Mouse (Mus musculus) E14TG2a.4 (cell line): ENCODE measurements around the gene Entpd1.

ENCODE experiments used
- H3K27me3 ChIP-seq: 2 replicates; pipeline ENCODE4 v1.6.1; 2014; ENCODE audit warnings: low read length, control low read depth; ENCODE audit not compliant: insufficient read depth
- H3K36me3 ChIP-seq: 2 replicates; pipeline ENCODE4 v1.6.1; 2014; ENCODE audit warnings: low read length, control low read depth; ENCODE audit not compliant: insufficient read depth
- H3K4me1 ChIP-seq: replicated peaks from 2 replicates; pipeline ENCODE4 v1.6.1; 2014; ENCODE audit warnings: low read depth, low read length, control low read depth
- H3K4me3 ChIP-seq: replicated peaks from 2 replicates; pipeline ENCODE4 v1.5.1; 2014; ENCODE audit warnings: mild to moderate bottlenecking, low read length
- H3K9me3 ChIP-seq: 2 replicates; pipeline ENCODE4 v1.6.1; 2014; ENCODE audit warnings: low read length, control low read depth
- CTCF ChIP-seq: conservative IDR thresholded peaks from 2 replicates; pipeline ENCODE4 v1.5.1; 2014; ENCODE audit warnings: low read length
- NANOG ChIP-seq: IDR thresholded peaks from 2 replicates; pipeline ENCODE4 v1.6.1; 2014; ENCODE audit warnings: borderline replicate concordance, low read length, mixed read lengths
- POU5F1 ChIP-seq: IDR thresholded peaks from 2 replicates; pipeline ENCODE4 v1.6.1; 2014; ENCODE audit warnings: low read length, borderline replicate concordance

The Entpd1 gene

DNA sequence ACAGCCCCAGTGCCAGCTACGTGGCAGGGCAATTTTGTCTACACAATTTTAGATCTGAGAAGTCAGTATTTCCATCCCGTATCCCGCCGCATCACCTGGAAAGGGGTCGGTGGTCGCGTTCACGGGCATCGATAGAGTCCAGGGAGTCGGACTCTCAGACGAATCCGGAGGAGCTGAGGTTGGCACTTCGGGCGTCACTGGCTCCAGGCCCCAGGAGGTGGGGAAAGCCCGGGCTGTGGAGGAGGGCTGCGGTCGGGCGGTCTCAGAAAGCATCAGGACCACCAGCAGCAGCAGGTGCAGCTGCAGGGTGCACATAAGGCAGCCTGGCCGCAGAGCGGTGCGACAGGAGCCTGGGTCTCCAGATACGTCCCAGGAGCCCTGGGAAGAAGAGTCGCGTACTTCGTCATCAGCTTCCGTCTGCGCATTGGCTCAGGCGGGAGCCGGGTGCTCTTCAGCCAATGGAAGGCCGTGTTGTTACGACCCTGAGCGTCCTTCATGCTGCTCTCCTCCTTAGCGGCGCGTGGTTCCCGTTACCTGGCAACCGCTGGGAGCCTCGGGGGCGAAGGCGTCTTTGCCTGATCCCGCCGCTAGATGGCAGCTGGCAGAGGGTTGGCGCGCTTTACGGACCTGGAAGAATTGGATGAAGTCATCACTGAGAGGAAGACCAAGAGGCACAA is at the start of gene Entpd1, which contains the start of gene Tctn3:
Gene Entpd1 (plus strand): TSS at position 537 of the 677 bp plus-strand sequence.
Gene Tctn3 (minus strand): TSS at position 404 of the 677 bp plus-strand sequence.
- Histone ChIP-seq H3K36me3 (peaks cover 26% of the 10 kb centered on the region), H3K27me3 (peaks cover 19% of the 10 kb centered on the region; the same call in 1 of the 2 replicates), H3K9me3 (no peaks in the 10 kb centered on the region), H3K4me1 (peaks cover 11% of the 10 kb centered on the region), H3K4me3 (peak within 1 kb of the TSS; percentile 93)
- TF ChIP-seq NANOG (no peak), CTCF (peak; percentile 78)

DNA sequence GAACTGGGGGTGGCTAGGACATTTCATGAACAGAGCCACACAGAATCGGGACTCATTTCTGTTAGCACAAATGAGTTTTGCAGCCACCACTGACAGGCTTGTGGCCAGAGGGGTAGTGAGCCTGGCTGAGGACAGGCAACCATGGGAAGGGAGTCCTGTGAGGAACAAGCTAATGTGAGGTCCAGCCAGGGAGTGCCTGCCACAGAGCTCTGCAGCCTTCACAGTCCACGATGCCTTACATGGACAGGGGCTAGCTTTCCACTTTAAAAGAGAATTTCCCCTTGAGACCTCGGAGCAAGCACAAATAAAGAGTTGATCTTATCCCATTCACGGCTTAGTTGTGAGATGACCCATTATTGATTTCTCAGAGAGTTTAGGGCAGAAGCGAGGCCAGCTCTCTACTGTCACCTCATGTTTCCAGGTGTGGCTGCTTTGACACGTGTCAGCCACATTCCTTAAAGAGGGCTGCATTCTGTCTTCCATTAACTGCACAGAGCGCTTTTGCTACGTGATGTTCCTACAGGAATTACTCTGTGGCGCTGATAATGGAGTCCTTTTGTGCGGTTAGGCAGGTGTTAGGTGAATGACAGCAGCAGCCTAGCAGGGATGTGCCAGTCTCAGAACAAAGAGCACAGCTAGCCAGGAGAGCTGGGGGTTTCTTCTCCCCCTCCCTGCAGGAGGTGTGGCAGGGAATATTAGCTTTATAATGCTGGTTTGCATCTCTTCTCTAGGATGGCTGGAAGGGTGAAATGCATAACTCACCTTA is 48.1 kb upstream of the Entpd1 start:
- no peaks in the 10 kb centered on the region for H3K4me1 ChIP-seq
- no peaks in the 10 kb centered on the region for H3K9me3 ChIP-seq
- H3K36me3 ChIP-seq, result peaks cover 67% of the 10 kb centered on the region
- no peak for TF ChIP-seq CTCF
- no peak for TF ChIP-seq POU5F1
- no peak for TF ChIP-seq NANOG
- H3K4me3 ChIP-seq, result no peak overlapping the region
- no peaks in the 10 kb centered on the region for H3K27me3 ChIP-seq

DNA sequence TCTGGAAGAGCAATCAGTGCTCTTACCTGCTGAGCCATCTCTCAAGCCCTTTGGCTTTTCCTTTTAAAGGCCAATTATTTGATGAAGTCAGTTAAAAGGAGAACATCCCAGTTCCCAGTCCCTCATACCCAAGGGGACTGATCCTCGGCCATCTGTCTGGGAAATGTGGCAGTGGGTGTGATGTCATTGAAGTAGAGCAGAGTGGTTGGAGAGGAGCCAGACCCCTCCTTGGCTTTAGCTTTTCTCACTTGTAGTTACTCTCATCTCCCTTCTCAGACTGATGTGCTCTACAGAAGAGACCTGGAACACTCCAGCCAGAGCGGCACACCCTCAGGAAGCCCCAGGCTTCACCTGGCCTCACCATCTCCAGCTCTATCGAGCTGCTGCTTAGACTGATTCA is 44.5 kb upstream of the Entpd1 start:
- H3K27me3 ChIP-seq, result no peaks in the 10 kb centered on the region
- TF ChIP-seq POU5F1 (no peak), NANOG (no peak), CTCF (no peak)
- H3K4me1 ChIP-seq, result no peaks in the 10 kb centered on the region
- peaks cover 17% of the 10 kb centered on the region for H3K9me3 ChIP-seq
- no peak overlapping the region for H3K4me3 ChIP-seq
- H3K36me3 ChIP-seq, result peaks cover 91% of the 10 kb centered on the region

DNA sequence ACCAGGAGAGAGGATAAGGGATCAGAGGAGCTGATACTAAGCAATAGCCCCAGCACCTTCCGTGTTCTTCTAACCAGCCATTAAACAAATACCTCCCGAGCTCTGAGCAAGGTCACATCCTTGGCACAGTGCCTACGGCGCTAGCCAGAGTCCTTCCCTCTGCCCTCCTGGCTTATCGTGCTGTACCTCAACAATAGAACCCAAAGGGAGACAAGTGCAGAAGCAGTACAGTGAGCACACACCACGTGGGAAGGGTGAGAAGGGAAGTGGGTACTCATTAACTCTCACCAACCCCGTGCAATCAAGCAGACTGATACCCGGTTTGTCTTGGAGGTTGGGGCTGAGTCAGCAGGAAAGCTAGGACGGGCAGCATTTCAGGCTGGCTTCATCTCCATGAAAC is 41.4 kb upstream of the Entpd1 start:
- TF ChIP-seq NANOG (no peak), POU5F1 (no peak), CTCF (no peak)
- H3K27me3 ChIP-seq, result no peaks in the 10 kb centered on the region
- peaks cover 94% of the 10 kb centered on the region for H3K36me3 ChIP-seq
- no peak overlapping the region for H3K4me3 ChIP-seq
- no peaks in the 10 kb centered on the region for H3K4me1 ChIP-seq
- H3K9me3 ChIP-seq, result peaks cover 17% of the 10 kb centered on the region

DNA sequence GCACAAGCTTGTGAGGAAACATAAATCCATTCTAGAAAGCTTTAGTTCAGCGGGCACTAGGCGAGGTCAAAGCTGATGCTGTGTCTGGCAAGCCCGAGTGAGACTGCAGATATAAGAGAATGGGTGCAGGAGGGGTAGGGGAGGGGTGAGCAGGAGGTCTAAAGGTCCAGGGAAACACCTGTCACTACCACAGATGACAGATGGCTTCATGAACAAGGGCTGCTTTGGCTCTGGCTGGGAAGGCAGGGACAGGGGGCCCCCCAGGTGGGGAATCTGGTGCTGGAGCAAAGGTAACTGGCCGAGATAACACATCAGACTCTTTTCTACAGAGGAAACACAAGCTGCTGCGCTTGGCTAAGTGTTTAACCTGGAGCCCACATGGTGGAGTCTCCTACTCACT is 36.7 kb upstream of the Entpd1 start:
- Histone ChIP-seq H3K4me3 (no peak overlapping the region), H3K4me1 (no peaks in the 10 kb centered on the region), H3K27me3 (no peaks in the 10 kb centered on the region), H3K9me3 (peaks cover 5% of the 10 kb centered on the region), H3K36me3 (peaks cover 90% of the 10 kb centered on the region)
- TF ChIP-seq CTCF (no peak), POU5F1 (no peak), NANOG (no peak)

DNA sequence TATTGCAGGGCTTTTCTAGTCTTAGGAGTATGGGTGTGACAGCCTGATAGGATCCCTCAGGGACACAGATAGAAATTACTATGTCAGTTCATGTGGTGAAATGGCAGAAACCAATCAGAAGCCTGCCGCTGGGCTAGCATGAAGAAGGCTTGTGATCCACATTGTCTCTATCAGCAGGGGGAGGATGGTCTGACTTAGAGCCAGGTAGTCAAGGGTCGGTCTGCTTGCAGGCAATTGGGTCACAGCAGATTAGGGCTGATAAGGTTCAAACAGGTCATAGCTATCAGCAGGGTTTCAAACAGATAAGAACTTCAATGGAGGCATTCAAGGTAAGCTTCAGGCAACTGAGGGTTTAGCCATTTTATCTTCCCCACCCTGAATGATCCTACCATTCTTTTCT is 31.3 kb upstream of the Entpd1 start:
- Histone ChIP-seq H3K27me3 (no peaks in the 10 kb centered on the region), H3K9me3 (no peaks in the 10 kb centered on the region), H3K4me1 (no peaks in the 10 kb centered on the region), H3K4me3 (no peak overlapping the region), H3K36me3 (peaks cover 85% of the 10 kb centered on the region)
- TF ChIP-seq POU5F1, result no peak
- no peak for TF ChIP-seq CTCF
- TF ChIP-seq NANOG, result no peak

DNA sequence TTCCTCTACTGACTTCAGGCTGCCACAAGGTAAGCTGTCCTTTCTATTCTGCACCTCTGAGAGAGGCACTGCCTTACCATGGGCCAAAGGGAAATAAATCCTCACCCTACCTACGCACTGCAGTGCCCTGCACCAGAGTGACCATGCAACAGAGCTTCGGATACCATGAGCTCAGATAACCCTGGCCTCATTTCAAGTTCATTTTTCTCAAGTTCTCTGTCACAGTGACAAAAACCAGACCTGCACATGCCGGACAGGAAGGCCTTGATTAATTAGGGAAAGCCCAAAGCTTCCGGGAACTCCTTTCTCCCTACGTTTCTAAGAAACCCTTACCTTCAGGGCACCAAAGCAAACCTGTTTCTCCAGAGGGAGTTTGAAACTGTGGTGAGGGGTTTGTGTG is 30.5 kb upstream of the Entpd1 start:
- no peak for TF ChIP-seq NANOG
- TF ChIP-seq POU5F1, result no peak
- no peak for TF ChIP-seq CTCF
- Histone ChIP-seq H3K9me3 (no peaks in the 10 kb centered on the region), H3K4me3 (no peak overlapping the region), H3K27me3 (no peaks in the 10 kb centered on the region), H3K36me3 (peaks cover 82% of the 10 kb centered on the region), H3K4me1 (peaks cover 3% of the 10 kb centered on the region; the same call in 1 of the 2 replicates)

DNA sequence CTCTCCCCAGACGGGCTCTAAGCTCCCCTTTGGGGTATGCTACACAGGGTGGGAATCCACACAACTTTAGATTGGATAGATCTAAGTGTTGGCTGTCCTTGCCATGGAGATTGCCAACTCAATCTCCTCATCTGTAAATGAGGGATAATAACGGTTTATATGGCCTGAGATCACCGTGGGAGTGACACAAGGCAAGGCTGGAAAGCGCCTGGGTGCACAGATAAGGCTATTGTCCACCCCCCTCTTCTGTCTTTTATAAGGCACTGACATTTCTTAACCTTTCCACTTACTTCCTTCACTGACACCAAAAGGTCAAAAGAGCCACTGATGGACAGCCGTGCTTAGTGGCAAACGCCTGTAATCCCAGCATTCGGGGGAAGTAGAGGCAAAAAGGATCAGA is 25.3 kb upstream of the Entpd1 start:
- Histone ChIP-seq H3K4me3 (peak overlapping the region; percentile 87; the same call in 1 of the 2 replicates), H3K9me3 (no peaks in the 10 kb centered on the region), H3K4me1 (peaks cover 33% of the 10 kb centered on the region), H3K27me3 (peaks cover 12% of the 10 kb centered on the region; the same call in 1 of the 2 replicates), H3K36me3 (peaks cover 37% of the 10 kb centered on the region)
- no peak for TF ChIP-seq NANOG
- no peak for TF ChIP-seq POU5F1
- no peak for TF ChIP-seq CTCF
